16 mouse cellular contexts compared by ENCODE assay signal in the genomic region with DNA sequence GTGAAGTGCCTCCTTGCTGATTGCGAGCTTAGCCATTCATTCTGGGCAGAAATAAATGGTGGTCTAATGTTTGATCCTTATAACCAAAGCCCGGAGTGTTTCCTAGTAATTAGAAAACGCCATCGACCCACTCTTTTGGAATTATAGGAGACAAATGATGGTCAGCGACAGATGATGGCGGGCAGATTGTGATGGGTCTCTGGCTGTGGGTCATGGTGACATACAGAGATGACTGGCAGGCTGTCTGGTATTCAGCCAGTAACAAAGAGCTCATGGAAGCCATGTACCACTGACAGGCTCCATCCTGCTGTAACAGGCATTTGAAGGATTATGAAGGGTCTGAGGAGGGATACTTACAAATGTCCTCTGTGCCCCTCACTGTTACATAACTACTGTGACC.
A peak's percentile ranks its signal among the peaks of the same experiment; 100 is the strongest.
DNase-seq lines count a peak whose midpoint lies in the region; ATAC-seq and TF ChIP-seq lines count a peak whose summit lies in the region.
"Had no signal": no experiment of that assay in that cellular context is flagged by ENCODE, and none has a peak within 500 bp of the region (broad histone marks: within the 10 kb centered on the region; RNA-seq: fewer than 3 reads in every experiment).

No protein-coding gene starts in this region.

- no peak overlapping the region for H3K4me3 ChIP-seq in forebrain, embryonic 13.5 days
- no peak overlapping the region for H3K4me3 ChIP-seq in forebrain, embryonic 11.5 days (ENCODE audit: low read depth, low read length)
- no peak overlapping the region for H3K4me3 ChIP-seq in hindbrain, postnatal 0 days (ENCODE audit: low read length)
- no peak overlapping the region for H3K4me3 ChIP-seq in hindbrain, embryonic 14.5 days (replicated peaks; ENCODE audit: low read length)
- H3K4me3 ChIP-seq: heart, embryonic 12.5 days; limb, embryonic 10.5 days; liver, embryonic 12.5 days; myocyte had no signal

- H3K4me1 ChIP-seq in forebrain, embryonic 13.5 days, result peaks cover 40% of the 10 kb centered on the region
- no peaks in the 10 kb centered on the region for H3K4me1 ChIP-seq in forebrain, embryonic 11.5 days (replicated peaks; ENCODE audit: control insufficient read depth, insufficient read depth, low read length)
- H3K4me1 ChIP-seq in hindbrain, postnatal 0 days (ENCODE audit: insufficient read depth, low read length), result peaks cover 15% of the 10 kb centered on the region
- 0 out of 2 replicates have a peak, but pooled peaks cover 6% of the 10 kb centered on the region for H3K4me1 ChIP-seq in hindbrain, embryonic 14.5 days (replicated peaks; ENCODE audit: control insufficient read depth, insufficient read depth, low read length)
- H3K4me1 ChIP-seq: liver, embryonic 12.5 days had no signal

- WGBS in forebrain, embryonic 13.5 days, result 77% methylated on average over 6 of the region's 6 CpGs
- 89% methylated on average over 6 of the region's 6 CpGs for WGBS in forebrain, embryonic 11.5 days
- WGBS in hindbrain, postnatal 0 days, result 53% methylated on average over 6 of the region's 6 CpGs
- 82% methylated on average over 6 of the region's 6 CpGs for WGBS in hindbrain, embryonic 14.5 days

- no peak for TF ChIP-seq CTCF in hindbrain, postnatal 0 days (IDR thresholded peaks at IDR 0.05; ENCODE audit: low read depth)

- H3K9me3 ChIP-seq in forebrain, embryonic 13.5 days (replicated peaks), result no peaks in the 10 kb centered on the region
- H3K9me3 ChIP-seq in forebrain, embryonic 11.5 days (ENCODE audit: control insufficient read depth, low read length), result no peaks in the 10 kb centered on the region
- no peaks in the 10 kb centered on the region for H3K9me3 ChIP-seq in hindbrain, postnatal 0 days (ENCODE audit: low read length)
- H3K9me3 ChIP-seq in hindbrain, embryonic 14.5 days (ENCODE audit: control insufficient read depth, low read length), result no peaks in the 10 kb centered on the region
- H3K9me3 ChIP-seq: heart, embryonic 12.5 days; limb, embryonic 10.5 days; liver, embryonic 12.5 days had no signal

- ATAC-seq in forebrain, embryonic 13.5 days, result no peak
- no peak for ATAC-seq in forebrain, embryonic 11.5 days (replicated peaks; ENCODE audit: low FRiP score)
- ATAC-seq in hindbrain, postnatal 0 days, result 0 out of 2 replicates have a peak, but pooled peaks have one; percentile 33
- ATAC-seq in hindbrain, embryonic 14.5 days (ENCODE audit: low FRiP score), result no peak
- ATAC-seq: liver, embryonic 12.5 days had no signal

- no peak for DNase-seq in forebrain, embryonic 11.5 days (ENCODE audit: low spot score)
- DNase-seq in hindbrain, postnatal 0 days (ENCODE audit: low spot score), result peak; percentile 40
- DNase-seq in hindbrain, embryonic 14.5 days (ENCODE audit: low spot score), result no peak
- DNase-seq in cerebellum, adult 11-12 months, result peak; percentile 58
- DNase-seq in cerebellum, postnatal 36 days, result peak; percentile 31 to 47
- DNase-seq in right cerebral cortex, postnatal 10 days (ENCODE audit: low spot score in 2 of 2), result no peak
- no peak for DNase-seq in right cerebral cortex, postnatal 36 days (ENCODE audit: low spot score in 2 of 2)
- DNase-seq: kidney, adult 18-20 months; kidney, postnatal 14 days; thymus, adult 2 months had no signal

- no peak overlapping the region for H3K4me2 ChIP-seq in forebrain, embryonic 13.5 days
- no peak overlapping the region for H3K4me2 ChIP-seq in forebrain, embryonic 11.5 days (ENCODE audit: low read depth, low read length, severe bottlenecking)
- H3K4me2 ChIP-seq in hindbrain, postnatal 0 days (ENCODE audit: low read depth, low read length), result no peak overlapping the region
- H3K4me2 ChIP-seq in hindbrain, embryonic 14.5 days (replicated peaks), result no peak overlapping the region
- H3K4me2 ChIP-seq: heart, embryonic 12.5 days; liver, embryonic 12.5 days had no signal

- no peak overlapping the region for H3K9ac ChIP-seq in forebrain, embryonic 13.5 days
- H3K9ac ChIP-seq in forebrain, embryonic 11.5 days (ENCODE audit: low read length), result no peak overlapping the region
- no peak overlapping the region for H3K9ac ChIP-seq in hindbrain, postnatal 0 days (replicated peaks; ENCODE audit: low read length)
- H3K9ac ChIP-seq in hindbrain, embryonic 14.5 days, result no peak overlapping the region
- H3K9ac ChIP-seq: heart, embryonic 12.5 days; liver, embryonic 12.5 days had no signal

- H3K36me3 ChIP-seq in forebrain, embryonic 13.5 days (ENCODE audit: poor library complexity, severe bottlenecking), result no peaks in the 10 kb centered on the region
- no peaks in the 10 kb centered on the region for H3K36me3 ChIP-seq in forebrain, embryonic 11.5 days (ENCODE audit: control insufficient read depth, insufficient read depth, low read length)
- no peaks in the 10 kb centered on the region for H3K36me3 ChIP-seq in hindbrain, postnatal 0 days (ENCODE audit: insufficient read depth, low read length)
- H3K36me3 ChIP-seq in hindbrain, embryonic 14.5 days (replicated peaks; ENCODE audit: control insufficient read depth, insufficient read depth), result peaks cover 25% of the 10 kb centered on the region; the same call in 1 of the 2 replicates
- H3K36me3 ChIP-seq: heart, embryonic 12.5 days; limb, embryonic 10.5 days; liver, embryonic 12.5 days had no signal

- H3K27ac ChIP-seq in forebrain, embryonic 13.5 days, result peak overlapping the region; percentile 70
- no peak overlapping the region for H3K27ac ChIP-seq in forebrain, embryonic 11.5 days (ENCODE audit: low read depth, low read length)
- H3K27ac ChIP-seq in hindbrain, postnatal 0 days, result peak overlapping the region; percentile 60; the same call in 1 of the 2 replicates
- no peak overlapping the region for H3K27ac ChIP-seq in hindbrain, embryonic 14.5 days
- H3K27ac ChIP-seq: limb, embryonic 10.5 days; liver, embryonic 12.5 days had no signal

- H3K27me3 ChIP-seq in forebrain, embryonic 13.5 days, result no peaks in the 10 kb centered on the region
- no peaks in the 10 kb centered on the region for H3K27me3 ChIP-seq in forebrain, embryonic 11.5 days (ENCODE audit: control insufficient read depth, insufficient read depth, low read length)
- H3K27me3 ChIP-seq in hindbrain, postnatal 0 days (ENCODE audit: insufficient read depth, low read length), result no peaks in the 10 kb centered on the region
- no peaks in the 10 kb centered on the region for H3K27me3 ChIP-seq in hindbrain, embryonic 14.5 days (ENCODE audit: control insufficient read depth, insufficient read depth, low read length)
- H3K27me3 ChIP-seq: CH12.LX; heart, embryonic 12.5 days; liver, embryonic 12.5 days had no signal

Comparison
In these comparisons a context has a peak if more than half of its experiments do, and no peak if none do; other contexts are left out.
1. H3K27ac ChIP-seq: peak in forebrain, embryonic 13.5 days (single experiment) and hindbrain, postnatal 0 days (single experiment); none in forebrain, embryonic 11.5 days (single experiment) and hindbrain, embryonic 14.5 days (single experiment).
2. DNase-seq: peak in hindbrain, postnatal 0 days (single experiment), cerebellum, adult 11-12 months (single experiment) and cerebellum, postnatal 36 days (2 of 2); none in forebrain, embryonic 11.5 days (single experiment), hindbrain, embryonic 14.5 days (single experiment), right cerebral cortex, postnatal 10 days (0 of 2) and right cerebral cortex, postnatal 36 days (0 of 2).